Mouse (Mus musculus) hindbrain, embryonic 14.5 days (tissue): ENCODE data around the gene Olfr724. TPM values are rescaled to one million over a fixed set of nuclear protein-coding genes. Genes with fewer than 3 reads are reported as not detected.
"Not testable (repeated sequence)": the region's sequence is repeated elsewhere in the genome, so short reads cannot be mapped to it uniquely, and the experiment has no call there.

Experiments
- ATAC-seq: fragments of 200-750 bp; cut with Nextera tagmentation; 2 replicates; pipeline ENCODE4 v1.8.0; 2017; ENCODE audit warnings: moderate number of reproducible peaks, mild to moderate bottlenecking, moderate TSS enrichment, moderate library complexity; ENCODE audit not compliant: low FRiP score
- DNase-seq: peaks from one replicate; pipeline ENCODE4 v3.0.0-alpha.2; 2015; ENCODE audit warnings: low spot score
- H3K27ac ChIP-seq: fragments of 300-500 bp; sonication (generic); 2 replicates; pipeline ENCODE4 v1.5.1; 2014; ENCODE audit warnings: mild to moderate bottlenecking, moderate library complexity
- H3K27me3 ChIP-seq: fragments of 300-500 bp; sonication (generic); 2 replicates; pipeline ENCODE4 v1.6.1; 2014; ENCODE audit warnings: mild to moderate bottlenecking, low read length, mixed read lengths; ENCODE audit not compliant: control insufficient read depth, insufficient read depth
- H3K36me3 ChIP-seq: fragments of 300-500 bp; sonication (generic); replicated peaks from 2 replicates; pipeline ENCODE4 v1.6.1; 2014; ENCODE audit not compliant: control insufficient read depth, insufficient read depth
- H3K4me1 ChIP-seq: fragments of 300-500 bp; sonication (generic); replicated peaks from 2 replicates; pipeline ENCODE4 v1.6.1; 2014; ENCODE audit warnings: antibody characterized with exemption, low read length, mixed read lengths; ENCODE audit not compliant: control insufficient read depth, insufficient read depth
- H3K4me2 ChIP-seq: fragments of 300-500 bp; sonication (generic); replicated peaks from 2 replicates; pipeline ENCODE4 v1.6.1; 2014; ENCODE audit warnings: mild to moderate bottlenecking, moderate library complexity
- H3K4me3 ChIP-seq: fragments of 300-500 bp; sonication (generic); replicated peaks from 2 replicates; pipeline ENCODE4 v1.5.1; 2014; ENCODE audit warnings: mild to moderate bottlenecking, low read length
- H3K9ac ChIP-seq: fragments of 300-500 bp; sonication (generic); 2 replicates; pipeline ENCODE4 v1.6.1; 2014
- H3K9me3 ChIP-seq: fragments of 300-500 bp; sonication (generic); 2 replicates; pipeline ENCODE4 v1.6.1; 2016; ENCODE audit warnings: low read length; ENCODE audit not compliant: control insufficient read depth
- WGBS: fragments of 180-500 bp; shearing (Covaris S2); extraction: QIAGEN DNeasy Blood & Tissue Kit; methylation state at CpG from one replicate; pipeline ENCODE4 v1.1.7; 2014; 5-methylcytosine and 5-hydroxymethylcytosine counted together
- polyA plus RNA-seq: library from polyadenylated mRNA; unstranded; fragments of >200 nt; fragmentation: Nextera tagmentation; extraction: Ambion mirVana; gene quantifications from 2 replicates; pipeline ENCODE4 v1.2.1, GENCODE M21; 2014

Olfr724 gene
- polyA plus RNA-seq = not detected in 2 replicates

GRCm38 (mm10) chr14:49963174-49963573 lies at the start of gene Olfr724:
Gene Olfr724, minus strand, starts transcription at chr14:49963274.
- WGBS = 74% methylated on average over 1 of the region's 1 CpGs
- not testable (repeated sequence) for H3K36me3 ChIP-seq, DNase-seq, ATAC-seq, H3K4me3 ChIP-seq, H3K27me3 ChIP-seq, H3K9ac ChIP-seq, H3K4me1 ChIP-seq, H3K9me3 ChIP-seq, H3K27ac ChIP-seq, H3K4me2 ChIP-seq

GRCm38 (mm10) chr14:49955890-49956289 lies 7.2 kb downstream of the Olfr724 start:
- WGBS = 53% methylated on average over 2 of the region's 2 CpGs
- H3K9me3 ChIP-seq = no peaks in the 10 kb centered on the region
- ATAC-seq = no peak
- H3K9ac ChIP-seq = no peak overlapping the region
- no peak for DNase-seq
- H3K4me2 ChIP-seq = no peak overlapping the region
- no peaks in the 10 kb centered on the region for H3K4me1 ChIP-seq
- H3K36me3 ChIP-seq = no peaks in the 10 kb centered on the region
- no peaks in the 10 kb centered on the region for H3K27me3 ChIP-seq
- H3K27ac ChIP-seq = no peak overlapping the region
- no peak overlapping the region for H3K4me3 ChIP-seq

- not testable (repeated sequence) for H3K4me1 ChIP-seq, H3K4me3 ChIP-seq, ATAC-seq, H3K9me3 ChIP-seq, DNase-seq, H3K4me2 ChIP-seq, H3K9ac ChIP-seq, H3K27ac ChIP-seq, H3K36me3 ChIP-seq, H3K27me3 ChIP-seq
Observed at GRCm38 (mm10) chr14:49931687-49932086, 31.4 kb downstream of the Olfr724 start, which contains the start of gene Olfr723. Gene Olfr723, minus strand, starts transcription at chr14:49931787.

Other genes starting within 250 kb of the Olfr724 start
- gene Armh4, start 179.9 kb downstream of the Olfr724 start, polyA plus RNA-seq = 28.3 and 29.0 TPM in 2 replicates
- gene Olfr722, start 61.3 kb downstream of the Olfr724 start, polyA plus RNA-seq = not detected in 2 replicates
- gene Olfr723, start 31.5 kb downstream of the Olfr724 start, polyA plus RNA-seq = not detected in 2 replicates
- not detected in 2 replicates for gene Olfr725, start 77.1 kb upstream of the Olfr724 start, polyA plus RNA-seq
- gene Olfr726, start 127.7 kb upstream of the Olfr724 start, polyA plus RNA-seq = not detected in 2 replicates
- gene Olfr727, start 159.9 kb upstream of the Olfr724 start, polyA plus RNA-seq = not detected in 2 replicates
- not detected in 2 replicates for gene Olfr728, start 179.4 kb upstream of the Olfr724 start, polyA plus RNA-seq
- not detected in 2 replicates for gene Olfr729, start 189.6 kb upstream of the Olfr724 start, polyA plus RNA-seq
- not detected in 2 replicates for gene Olfr730, start 224.9 kb upstream of the Olfr724 start, polyA plus RNA-seq